Comparison of ENCODE assay signal across 31 mouse cellular contexts in the genomic region with DNA sequence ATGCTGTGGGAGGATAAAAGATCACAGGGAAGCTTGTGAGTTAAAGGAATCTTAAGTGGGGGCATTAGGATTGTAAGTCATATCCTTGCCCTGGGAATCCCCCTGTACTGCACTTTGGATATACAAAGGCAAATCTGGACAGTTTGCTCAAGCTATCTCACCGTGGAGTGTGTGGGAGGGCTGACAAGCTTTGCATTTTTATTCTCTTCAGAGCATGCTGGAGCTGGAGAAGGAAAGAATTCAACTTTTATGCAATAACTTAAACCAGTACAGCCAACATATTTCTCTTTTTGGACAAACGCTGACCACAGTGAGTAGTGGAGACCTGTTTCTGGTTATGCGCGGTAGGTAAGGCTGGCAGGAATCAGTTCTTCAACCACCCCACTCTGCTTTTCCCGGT. TPM values are rescaled to one million over a fixed set of nuclear protein-coding genes. Genes with fewer than 3 reads are reported as not detected.
DNase-seq lines count a peak whose midpoint lies in the region; ATAC-seq lines count a peak whose summit lies in the region.
"Had no signal": no experiment of that assay in that cellular context is flagged by ENCODE, and none has a peak within 500 bp of the region (broad histone marks: within the 10 kb centered on the region; RNA-seq: fewer than 3 reads in every experiment).

No protein-coding gene starts in this region.

- DNase-seq in heart, adult 11 months = peak; percentile 7
- DNase-seq in heart, postnatal 14 days = no peak
- DNase-seq in left cerebral cortex, adult 18-20 months (ENCODE audit: low spot score in 2 of 2) = peak; percentile 17 to 36
- DNase-seq in left cerebral cortex, postnatal 4 days = no peak
- DNase-seq in brain, adult 2 months (ENCODE audit: low read depth, low spot score) = peak; percentile 60
- peak; percentile 9 for DNase-seq in mesoderm, embryonic 11.5 days (ENCODE audit: low read depth, low spot score)
- DNase-seq: adrenal gland, postnatal 14 days; cerebellum, adult 9-11 months; gastrocnemius, adult 2 months; kidney, postnatal 25 days; lung, adult 18-20 months; lung, postnatal 14 days; retina, postnatal 1 day had no signal

- 78% methylated on average over 5 of the region's 5 CpGs for WGBS in hindbrain, embryonic 13.5 days

- H3K9ac ChIP-seq in hindbrain, embryonic 13.5 days = no peak overlapping the region
- H3K9ac ChIP-seq: limb, embryonic 13.5 days; liver, embryonic 12.5 days; midbrain, embryonic 15.5 days; neural tube, embryonic 12.5 days had no signal

- intact Hi-C loops in heart, postnatal 14 days (cut with DNase I) = no loop called here
- intact Hi-C loops in left cerebral cortex, postnatal 4 days (cut with DNase I) = no loop called here

- no peak overlapping the region for H3K4me3 ChIP-seq in hindbrain, embryonic 13.5 days
- H3K4me3 ChIP-seq: embryonic facial prominence, embryonic 10.5 days; gastrocnemius, adult 2 months; heart, embryonic 10.5 days; limb, embryonic 13.5 days; liver, embryonic 12.5 days; midbrain, embryonic 15.5 days; neural tube, embryonic 12.5 days had no signal

- H3K36me3 ChIP-seq in hindbrain, embryonic 13.5 days = no peaks in the 10 kb centered on the region
- H3K36me3 ChIP-seq: embryonic facial prominence, embryonic 10.5 days; heart, embryonic 10.5 days; limb, embryonic 13.5 days; midbrain, embryonic 15.5 days; neural tube, embryonic 12.5 days had no signal

- H3K4me2 ChIP-seq in hindbrain, embryonic 13.5 days = no peak overlapping the region
- H3K4me2 ChIP-seq: limb, embryonic 13.5 days; liver, embryonic 12.5 days; midbrain, embryonic 15.5 days; neural tube, embryonic 12.5 days had no signal

- no peaks in the 10 kb centered on the region for H3K4me1 ChIP-seq in hindbrain, embryonic 13.5 days (replicated peaks)
- H3K4me1 ChIP-seq: embryonic facial prominence, embryonic 10.5 days; heart, embryonic 10.5 days; limb, embryonic 13.5 days; liver, embryonic 12.5 days; midbrain, embryonic 15.5 days; neural tube, embryonic 12.5 days had no signal

- ATAC-seq in hindbrain, embryonic 13.5 days (ENCODE audit: low FRiP score) = no peak
- ATAC-seq: CD4-positive, CD25-positive, alpha-beta regulatory T cell, adult 4 months; forebrain, embryonic 16.5 days; hindbrain, postnatal 0 days; intestine, embryonic 16.5 days; liver, embryonic 12.5 days; midbrain, embryonic 15.5 days had no signal

- no peak overlapping the region for H3K27ac ChIP-seq in hindbrain, embryonic 13.5 days
- H3K27ac ChIP-seq: embryonic facial prominence, embryonic 10.5 days; gastrocnemius, adult 2 months; heart, embryonic 10.5 days; hindbrain, postnatal 0 days; limb, embryonic 13.5 days; liver, embryonic 12.5 days; midbrain, embryonic 15.5 days; neural tube, embryonic 12.5 days; stomach, postnatal 0 days had no signal

- no peaks in the 10 kb centered on the region for H3K27me3 ChIP-seq in hindbrain, embryonic 13.5 days
- H3K27me3 ChIP-seq: limb, embryonic 13.5 days; liver, embryonic 12.5 days; midbrain, embryonic 15.5 days; neural tube, embryonic 12.5 days had no signal

- peaks cover 3% of the 10 kb centered on the region; the same call in 1 of the 2 replicates for H3K9me3 ChIP-seq in hindbrain, embryonic 13.5 days
- H3K9me3 ChIP-seq: embryonic facial prominence, embryonic 10.5 days; heart, embryonic 10.5 days; liver, embryonic 12.5 days; midbrain, embryonic 15.5 days; neural tube, embryonic 12.5 days had no signal

RNA-seq across cellular contexts. Expression of gene Spc25, which starts 30.7 kb away (rescaled TPM):
- total RNA-seq in heart, postnatal 14 days (2021) = 1 to 10 TPM; 3.9 to 7.4 TPM
- under 1 TPM; 0.81 to 0.91 TPM for total RNA-seq in left cerebral cortex, adult 18-20 months (2021)
- total RNA-seq in left cerebral cortex, postnatal 4 days (2021) = 1 to 10 TPM; 6.8 to 7.9 TPM
- polyA plus RNA-seq in hindbrain, embryonic 13.5 days (2015; fragmentation: Nextera tagmentation; extraction: Ambion mirVana) = 44.9 and 50.3 TPM in 2 replicates

RNA-seq across cellular contexts. Expression of gene G6pc2, which starts 35.6 kb away (rescaled TPM):
- total RNA-seq in heart, postnatal 14 days (2021) = not detected
- not detected for total RNA-seq in left cerebral cortex, adult 18-20 months (2021)
- not detected for total RNA-seq in left cerebral cortex, postnatal 4 days (2021)
- polyA plus RNA-seq in hindbrain, embryonic 13.5 days (2015; fragmentation: Nextera tagmentation; extraction: Ambion mirVana) = 0.14 and 0.31 TPM in 2 replicates
- total RNA-seq: adrenal gland, postnatal 14 days; gastrocnemius, adult 2 months; gastrocnemius, postnatal 4 days; hematopoietic stem cell, adult 5-6 weeks; megakaryocyte, adult 5-6 weeks had no signal
- polyA plus RNA-seq: cortical plate, adult 2 months; embryonic facial prominence, embryonic 10.5 days; forebrain, embryonic 16.5 days; heart, embryonic 10.5 days; heart, embryonic 16.5 days; limb, embryonic 13.5 days; liver, embryonic 12.5 days; midbrain, embryonic 15.5 days; stomach, postnatal 0 days; thymus, postnatal 0 days had no signal

RNA-seq across cellular contexts. Expression of gene Nostrin, which starts 39.7 kb away (rescaled TPM):
- total RNA-seq in heart, postnatal 14 days (2021) = 1 to 10 TPM; 8.1 to 8.6 TPM
- total RNA-seq in left cerebral cortex, adult 18-20 months (2021) = 1 to 10 TPM; 5.0 TPM
- total RNA-seq in left cerebral cortex, postnatal 4 days (2021) = 1 to 10 TPM; 2.8 to 3.6 TPM
- 0.71 and 1.1 TPM in 2 replicates for polyA plus RNA-seq in hindbrain, embryonic 13.5 days (2015; fragmentation: Nextera tagmentation; extraction: Ambion mirVana)
- total RNA-seq: hematopoietic stem cell, adult 5-6 weeks had no signal

Comparison
In these comparisons a context has a peak if more than half of its experiments do, and no peak if none do; other contexts are left out.
1. DNase-seq: peak in heart, adult 11 months (single experiment), left cerebral cortex, adult 18-20 months (2 of 2), brain, adult 2 months (single experiment) and mesoderm, embryonic 11.5 days (single experiment); none in heart, postnatal 14 days (0 of 2) and left cerebral cortex, postnatal 4 days (single experiment).